Mouse (Mus musculus): ENCODE results near the gene 9230102O04Rik. TPM values are rescaled to one million over a fixed set of nuclear protein-coding genes. Genes with fewer than 3 reads are reported as not detected.

Gene 9230102O04Rik
- polyA plus RNA-seq, 1 experiment from 2014 or later = 0.65 TPM

DNA sequence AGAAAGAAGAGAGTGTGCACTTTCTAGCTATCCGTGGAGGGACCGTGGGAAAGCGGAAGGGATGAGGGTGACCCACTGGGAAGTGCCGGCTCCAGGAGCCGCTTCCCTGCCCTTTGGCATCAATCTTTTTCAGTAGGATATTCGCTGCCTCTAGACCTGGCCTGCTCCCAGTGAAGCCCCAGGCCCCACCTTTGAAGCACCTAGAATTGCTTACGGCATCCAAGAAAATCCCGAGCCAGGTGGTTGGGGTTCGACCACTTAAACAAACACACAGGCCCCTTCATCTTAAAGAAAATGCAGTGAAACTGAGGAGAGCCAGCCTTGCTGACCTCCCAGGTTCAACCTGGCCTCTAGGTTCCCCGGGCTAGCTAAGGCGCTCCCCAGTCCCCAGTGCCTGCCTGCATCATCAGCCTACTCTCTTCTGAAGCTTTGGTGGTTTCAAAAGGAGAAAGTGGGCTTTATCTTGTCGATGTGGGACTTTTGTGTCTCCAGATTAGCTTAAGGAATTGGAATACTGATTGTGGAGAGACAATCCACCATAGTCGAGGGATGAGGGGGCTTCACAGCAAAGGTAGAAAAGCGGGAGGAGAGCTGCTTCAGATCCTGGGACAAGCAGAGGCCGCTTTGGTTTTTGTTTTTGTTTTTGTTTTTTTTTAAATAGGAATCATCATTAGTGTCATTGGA is 4.7 kb downstream of the 9230102O04Rik start:
- no peaks in the 10 kb centered on the region for H3K36me3 ChIP-seq
- no peaks in the 10 kb centered on the region for H3K9me3 ChIP-seq (replicated peaks)
- H3K4me2 ChIP-seq (replicated peaks) = peak overlapping the region; percentile 92; the same call in 1 of the 2 replicates
- H3K4me3 ChIP-seq (replicated peaks) = peak overlapping the region; percentile 39
- no peak overlapping the region for H3K9ac ChIP-seq
- 15% methylated on average over 15 of the region's 15 CpGs for whole genome bisulfite sequencing
- peaks cover 90% of the 10 kb centered on the region for H3K27me3 ChIP-seq
- no peak overlapping the region for H3K27ac ChIP-seq (replicated peaks)
- peaks cover 50% of the 10 kb centered on the region for H3K4me1 ChIP-seq
- ATAC-seq (ENCODE audit: insufficient number of reproducible peaks, low FRiP score, low TSS enrichment, low read depth) = no peak

DNA sequence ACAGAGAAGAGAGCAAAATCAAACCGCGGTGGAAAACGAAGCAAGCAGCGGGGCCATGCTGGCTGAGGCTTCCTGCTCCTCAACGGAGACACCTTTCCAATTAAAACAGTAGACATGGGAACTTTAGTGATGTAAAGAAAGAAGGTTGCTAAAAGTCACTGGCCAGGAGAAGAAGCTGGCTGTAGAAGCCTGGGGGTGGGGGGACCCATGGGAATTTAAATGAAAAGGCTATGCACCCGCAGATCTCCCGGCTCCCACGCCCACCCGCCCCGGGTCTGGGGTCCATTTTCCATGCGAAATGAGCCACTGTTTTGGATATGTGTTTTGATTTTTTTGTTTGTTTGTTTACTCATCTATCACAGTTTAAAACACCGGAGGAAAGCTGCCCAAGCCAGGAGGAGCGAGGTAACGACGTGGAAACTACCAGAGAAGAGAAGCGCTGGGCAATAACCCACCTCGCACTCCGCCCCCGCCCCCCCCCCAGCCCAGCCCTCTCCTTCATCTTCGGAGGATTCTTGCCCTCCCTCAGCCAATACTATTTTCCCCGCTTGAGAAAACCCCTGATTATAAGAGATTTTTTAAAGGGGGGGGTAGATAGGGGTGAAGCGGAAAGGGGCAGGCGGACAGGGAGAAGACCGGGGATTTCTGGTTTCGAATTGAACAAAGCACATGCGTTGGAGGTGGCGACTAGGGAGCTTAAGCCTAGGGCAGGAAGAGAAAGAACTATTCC is 5.4 kb downstream of the 9230102O04Rik start:
- H3K27ac ChIP-seq (replicated peaks) = no peak overlapping the region
- no peak for ATAC-seq (ENCODE audit: insufficient number of reproducible peaks, low FRiP score, low TSS enrichment, low read depth)
- peaks cover 49% of the 10 kb centered on the region for H3K4me1 ChIP-seq
- H3K4me3 ChIP-seq (replicated peaks) = peak overlapping the region; percentile 39
- H3K4me2 ChIP-seq (replicated peaks) = peak overlapping the region; percentile 92
- no peaks in the 10 kb centered on the region for H3K9me3 ChIP-seq (replicated peaks)
- 3% methylated on average over 27 of the region's 27 CpGs for WGBS
- peaks cover 83% of the 10 kb centered on the region for H3K27me3 ChIP-seq
- H3K36me3 ChIP-seq = no peaks in the 10 kb centered on the region
- no peak overlapping the region for H3K9ac ChIP-seq

- H3K4me1 ChIP-seq = peaks cover 55% of the 10 kb centered on the region
- peak overlapping the region; percentile 92 for H3K4me2 ChIP-seq (replicated peaks)
- no peak overlapping the region for H3K27ac ChIP-seq (replicated peaks)
- no peaks in the 10 kb centered on the region for H3K9me3 ChIP-seq (replicated peaks)
- 2% methylated on average over 43 of the region's 43 CpGs for whole genome bisulfite sequencing
- peaks cover 81% of the 10 kb centered on the region for H3K27me3 ChIP-seq
- H3K4me3 ChIP-seq (replicated peaks) = peak overlapping the region; percentile 39
- H3K36me3 ChIP-seq = no peaks in the 10 kb centered on the region
- no peak for ATAC-seq (ENCODE audit: insufficient number of reproducible peaks, low FRiP score, low TSS enrichment, low read depth)
- H3K9ac ChIP-seq = no peak overlapping the region
These were observed 6.2 kb downstream of the 9230102O04Rik start for GRCm38 (mm10) chr2:9882926-9883802.

- WGBS = under 1% methylated on average over 39 of the region's 39 CpGs
- H3K4me3 ChIP-seq (replicated peaks) = peak overlapping the region; percentile 39
- H3K4me2 ChIP-seq (replicated peaks) = peak overlapping the region; percentile 92
- H3K27ac ChIP-seq (replicated peaks) = no peak overlapping the region
- ATAC-seq (ENCODE audit: insufficient number of reproducible peaks, low FRiP score, low TSS enrichment, low read depth) = no peak
- H3K9ac ChIP-seq = peak overlapping the region; percentile 23; the same call in 1 of the 2 replicates
- peaks cover 61% of the 10 kb centered on the region for H3K4me1 ChIP-seq
- H3K36me3 ChIP-seq = no peaks in the 10 kb centered on the region
- peaks cover 77% of the 10 kb centered on the region for H3K27me3 ChIP-seq
- H3K9me3 ChIP-seq (replicated peaks) = no peaks in the 10 kb centered on the region
These were observed 6.9 kb downstream of the 9230102O04Rik start for GRCm38 (mm10) chr2:9882371-9882925.

DNA sequence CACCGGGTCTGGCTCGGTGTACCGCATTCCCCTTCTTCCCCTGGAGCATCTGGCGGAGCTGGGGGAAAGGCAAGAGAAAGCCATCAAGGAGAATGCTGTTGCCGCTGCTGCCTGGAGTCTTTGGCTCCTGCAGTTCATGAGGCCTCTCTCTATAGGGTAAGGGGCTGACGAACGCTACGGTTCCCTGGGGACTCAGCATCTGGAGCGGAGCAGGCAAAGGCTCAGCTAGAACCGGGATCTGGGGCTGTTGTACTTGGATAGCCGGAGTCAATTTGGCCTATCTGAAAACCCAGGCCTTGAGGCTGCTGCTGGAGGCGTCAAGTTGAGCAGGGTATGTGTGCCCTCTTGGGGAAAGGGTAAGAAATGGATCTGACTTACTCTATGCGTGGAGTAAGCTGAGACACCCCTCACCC is 7.7 kb downstream of the 9230102O04Rik start:
- 6% methylated on average over 13 of the region's 13 CpGs for WGBS
- Histone ChIP-seq H3K9ac (no peak overlapping the region), H3K36me3 (no peaks in the 10 kb centered on the region), H3K4me1 (peaks cover 69% of the 10 kb centered on the region), H3K4me2 (replicated peaks) (peak overlapping the region; percentile 92), H3K9me3 (replicated peaks) (no peaks in the 10 kb centered on the region), H3K4me3 (replicated peaks) (peak overlapping the region; percentile 39), H3K27ac (replicated peaks) (peak overlapping the region; percentile 48), H3K27me3 (peaks cover 77% of the 10 kb centered on the region)
- ATAC-seq (ENCODE audit: insufficient number of reproducible peaks, low FRiP score, low TSS enrichment, low read depth) = no peak

DNA sequence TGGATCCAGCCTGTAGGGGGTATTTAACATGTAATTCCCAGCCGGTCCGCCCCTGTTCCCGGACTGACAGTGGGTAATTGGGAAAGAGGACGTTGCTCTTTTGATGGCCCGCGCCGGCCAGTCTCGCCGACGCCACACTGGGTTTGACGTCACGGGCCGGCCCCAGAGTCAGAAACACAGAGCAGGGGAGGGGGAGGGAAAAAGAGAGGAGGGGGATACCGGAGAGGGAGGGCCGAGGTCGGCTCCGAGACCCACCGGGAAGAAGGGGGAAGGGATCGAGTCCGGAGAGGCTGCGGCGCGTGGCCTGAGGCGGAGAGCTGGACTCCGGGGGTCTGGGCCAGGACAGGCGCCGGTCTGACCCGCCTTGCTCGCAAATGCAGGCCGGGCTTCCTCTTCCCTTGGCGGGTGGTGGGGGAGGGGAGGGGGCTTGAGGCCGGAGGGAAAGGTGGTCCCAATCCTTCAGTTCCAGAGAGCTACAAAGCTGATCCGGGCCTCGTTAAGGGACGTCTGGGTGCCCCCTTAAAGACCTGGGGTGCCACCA is 8.2 kb downstream of the 9230102O04Rik start, which contains the start of gene 4930412O13Rik:
4930412O13Rik (plus strand) TSS at position 202 of the 541 bp plus-strand sequence.
- Histone ChIP-seq H3K4me2 (replicated peaks) (peak within 1 kb of the TSS; percentile 92), H3K4me3 (replicated peaks) (peak within 1 kb of the TSS; percentile 39), H3K36me3 (no peaks in the 10 kb centered on the region), H3K9me3 (replicated peaks) (no peaks in the 10 kb centered on the region), H3K27me3 (peaks cover 76% of the 10 kb centered on the region), H3K27ac (replicated peaks) (peak within 1 kb of the TSS; percentile 48), H3K4me1 (peaks cover 69% of the 10 kb centered on the region), H3K9ac (no peak within 1 kb of the TSS; the same call in 1 of the 2 replicates)
- WGBS = 2% methylated on average over 28 of the region's 35 CpGs
- no peak for ATAC-seq (ENCODE audit: insufficient number of reproducible peaks, low FRiP score, low TSS enrichment, low read depth)

GRCm38 (mm10) chr2:9880271-9880670 is 9.1 kb downstream of the 9230102O04Rik start:
- Histone ChIP-seq H3K4me3 (replicated peaks) (no peak overlapping the region), H3K4me1 (peaks cover 69% of the 10 kb centered on the region), H3K27me3 (peaks cover 76% of the 10 kb centered on the region), H3K36me3 (no peaks in the 10 kb centered on the region), H3K9me3 (replicated peaks) (no peaks in the 10 kb centered on the region), H3K27ac (replicated peaks) (no peak overlapping the region), H3K9ac (no peak overlapping the region), H3K4me2 (replicated peaks) (peak overlapping the region; percentile 92)
- WGBS = 7% methylated on average over 11 of the region's 11 CpGs
- no peak for ATAC-seq (ENCODE audit: insufficient number of reproducible peaks, low FRiP score, low TSS enrichment, low read depth)

GRCm38 (mm10) chr2:9879493-9879892 is 9.8 kb downstream of the 9230102O04Rik start:
- H3K27ac ChIP-seq (replicated peaks) = peak overlapping the region; percentile 85
- peaks cover 76% of the 10 kb centered on the region for H3K27me3 ChIP-seq
- H3K4me2 ChIP-seq (replicated peaks) = peak overlapping the region; percentile 92
- ATAC-seq (ENCODE audit: insufficient number of reproducible peaks, low FRiP score, low TSS enrichment, low read depth) = peak; percentile 91
- no peak overlapping the region for H3K9ac ChIP-seq
- H3K36me3 ChIP-seq = no peaks in the 10 kb centered on the region
- H3K4me1 ChIP-seq = peaks cover 71% of the 10 kb centered on the region
- under 1% methylated on average over 21 of the region's 21 CpGs for WGBS
- no peaks in the 10 kb centered on the region for H3K9me3 ChIP-seq (replicated peaks)
- H3K4me3 ChIP-seq (replicated peaks) = peak overlapping the region; percentile 54

DNA sequence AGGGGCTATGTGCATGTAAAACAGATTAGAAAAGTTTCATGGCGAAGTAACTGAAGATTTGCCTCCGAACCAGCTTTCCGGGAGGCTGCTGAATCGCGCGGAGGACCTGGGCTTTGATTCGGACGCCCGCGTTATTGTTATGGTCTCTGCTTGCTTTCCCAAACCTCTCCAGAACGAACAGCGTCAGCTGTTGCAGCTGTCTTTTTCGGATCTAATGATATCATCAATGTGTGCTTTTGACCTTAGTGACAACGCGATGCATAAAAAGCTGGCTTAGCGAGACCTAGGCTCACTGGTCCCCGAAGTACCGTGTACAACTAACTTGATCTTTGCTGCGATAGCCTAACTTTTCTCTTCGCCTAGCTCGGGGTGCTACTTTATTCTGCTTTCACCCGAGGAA is 10.2 kb downstream of the 9230102O04Rik start:
- peaks cover 71% of the 10 kb centered on the region for H3K4me1 ChIP-seq
- peak overlapping the region; percentile 92 for H3K4me2 ChIP-seq (replicated peaks)
- WGBS = under 1% methylated on average over 22 of the region's 22 CpGs
- H3K27me3 ChIP-seq = peaks cover 76% of the 10 kb centered on the region
- peak overlapping the region; percentile 54 for H3K4me3 ChIP-seq (replicated peaks)
- H3K36me3 ChIP-seq = no peaks in the 10 kb centered on the region
- H3K9ac ChIP-seq = peak overlapping the region; percentile 39; the same call in 1 of the 2 replicates
- H3K27ac ChIP-seq (replicated peaks) = peak overlapping the region; percentile 85
- ATAC-seq (ENCODE audit: insufficient number of reproducible peaks, low FRiP score, low TSS enrichment, low read depth) = peak; percentile 11
- H3K9me3 ChIP-seq (replicated peaks) = no peaks in the 10 kb centered on the region

DNA sequence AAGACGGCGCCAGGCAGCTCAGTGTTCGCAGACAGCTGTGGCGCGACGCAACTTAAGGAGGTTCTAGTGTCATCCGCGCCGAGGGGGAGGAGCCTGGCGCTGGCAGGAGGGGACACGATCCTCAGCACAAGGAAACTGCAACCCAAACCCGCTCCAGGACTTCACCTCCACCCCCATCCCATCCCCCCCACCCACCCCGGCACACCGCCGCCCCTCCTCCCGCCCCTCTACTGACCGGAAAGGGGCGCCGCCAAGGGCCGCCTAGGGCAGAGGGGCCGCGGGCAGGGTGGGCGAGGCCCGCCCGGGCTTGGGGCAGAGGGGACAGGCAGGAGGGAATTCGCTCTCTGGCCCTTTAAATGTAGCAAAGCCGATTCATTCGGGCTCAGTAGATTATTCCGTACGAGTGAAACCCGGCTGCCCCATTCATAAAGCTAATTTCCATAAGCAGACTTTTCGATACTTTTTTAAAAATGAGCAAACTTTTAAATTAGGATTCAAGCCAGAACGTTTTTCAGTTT is 10.7 kb downstream of the 9230102O04Rik start:
- Histone ChIP-seq H3K27me3 (peaks cover 76% of the 10 kb centered on the region), H3K4me2 (replicated peaks) (peak overlapping the region; percentile 92), H3K9me3 (replicated peaks) (no peaks in the 10 kb centered on the region), H3K9ac (no peak overlapping the region), H3K4me3 (replicated peaks) (peak overlapping the region; percentile 54), H3K36me3 (no peaks in the 10 kb centered on the region), H3K4me1 (peaks cover 68% of the 10 kb centered on the region), H3K27ac (replicated peaks) (peak overlapping the region; percentile 85)
- under 1% methylated on average over 33 of the region's 33 CpGs for WGBS
- peak; percentile 34 for ATAC-seq (ENCODE audit: insufficient number of reproducible peaks, low FRiP score, low TSS enrichment, low read depth)

Data from embryonic facial prominence, embryonic 15.5 days (tissue).